Mouse (Mus musculus): Measurements from ENCODE around the gene Ubash3a. TPM values are rescaled to one million over a fixed set of nuclear protein-coding genes. Genes with fewer than 3 reads are reported as not detected.
"Not testable (repeated sequence)": the region's sequence is repeated elsewhere in the genome, so short reads cannot be mapped to it uniquely, and the experiment has no call there.

Gene Ubash3a
- polyA plus RNA-seq, 1 experiment: 0.94 TPM

- TF ChIP-seq TAL1 (IDR thresholded peaks at IDR 0.05; ENCODE audit: low read length): no peak
- TF ChIP-seq GATA1 (IDR thresholded peaks at IDR 0.05; ENCODE audit: low read length): no peak
- no peaks in the 10 kb centered on the region; the same call in 1 of the 2 replicates for H3K4me1 ChIP-seq (ENCODE audit: control insufficient read depth)
- no peaks in the 10 kb centered on the region for H3K9me3 ChIP-seq (ENCODE audit: control insufficient read depth, low read length)
- H3K36me3 ChIP-seq (ENCODE audit: control insufficient read depth): no peaks in the 10 kb centered on the region
- H3K27me3 ChIP-seq (ENCODE audit: control insufficient read depth): no peaks in the 10 kb centered on the region
- H3K4me3 ChIP-seq (replicated peaks): no peak overlapping the region
Measured at GRCm38 (mm10) chr17:31270246-31270645, 62.6 kb downstream of the Ubash3a start.

- not testable (repeated sequence) for H3K4me1 ChIP-seq (ENCODE audit: control insufficient read depth); H3K9me3 ChIP-seq (ENCODE audit: control insufficient read depth, low read length); H3K27me3 ChIP-seq (ENCODE audit: control insufficient read depth); H3K4me3 ChIP-seq (replicated peaks); H3K36me3 ChIP-seq (ENCODE audit: control insufficient read depth)
Measured at GRCm38 (mm10) chr17:31270736-31271135, 63.1 kb downstream of the Ubash3a start.

- TF ChIP-seq TAL1 (IDR thresholded peaks at IDR 0.05; ENCODE audit: low read length): no peak
- TF ChIP-seq GATA1 (IDR thresholded peaks at IDR 0.05; ENCODE audit: low read length): no peak
- H3K4me3 ChIP-seq (replicated peaks): no peak overlapping the region
- no peaks in the 10 kb centered on the region for H3K36me3 ChIP-seq (ENCODE audit: control insufficient read depth)
- no peaks in the 10 kb centered on the region for H3K9me3 ChIP-seq (ENCODE audit: control insufficient read depth, low read length)
- H3K27me3 ChIP-seq (ENCODE audit: control insufficient read depth): peaks cover 2% of the 10 kb centered on the region; the same call in 1 of the 2 replicates
- no peaks in the 10 kb centered on the region; the same call in 1 of the 2 replicates for H3K4me1 ChIP-seq (ENCODE audit: control insufficient read depth)
Measured at GRCm38 (mm10) chr17:31271136-31271851, 63.6 kb downstream of the Ubash3a start.

GRCm38 (mm10) chr17:31272416-31273165, 64.9 kb downstream of the Ubash3a start:
- Histone ChIP-seq H3K36me3 (ENCODE audit: control insufficient read depth) (no peaks in the 10 kb centered on the region), H3K9me3 (ENCODE audit: control insufficient read depth, low read length) (no peaks in the 10 kb centered on the region), H3K27me3 (ENCODE audit: control insufficient read depth) (peaks cover 12% of the 10 kb centered on the region), H3K4me1 (ENCODE audit: control insufficient read depth) (peaks cover 9% of the 10 kb centered on the region), H3K4me3 (replicated peaks) (no peak overlapping the region)
- TF ChIP-seq TAL1 (IDR thresholded peaks at IDR 0.05; ENCODE audit: low read length): no peak
- TF ChIP-seq GATA1 (IDR thresholded peaks at IDR 0.05; ENCODE audit: low read length): no peak

- Histone ChIP-seq H3K4me3 (replicated peaks) (no peak overlapping the region), H3K9me3 (ENCODE audit: control insufficient read depth, low read length) (no peaks in the 10 kb centered on the region), H3K4me1 (ENCODE audit: control insufficient read depth) (peaks cover 9% of the 10 kb centered on the region), H3K27me3 (ENCODE audit: control insufficient read depth) (peaks cover 12% of the 10 kb centered on the region), H3K36me3 (ENCODE audit: control insufficient read depth) (no peaks in the 10 kb centered on the region)
- TF ChIP-seq TAL1 (IDR thresholded peaks at IDR 0.05; ENCODE audit: low read length): no peak
- TF ChIP-seq GATA1 (IDR thresholded peaks at IDR 0.05; ENCODE audit: low read length): no peak
Measured at GRCm38 (mm10) chr17:31273631-31274030, 66.0 kb downstream of the Ubash3a start.

GRCm38 (mm10) chr17:31275181-31275580, 67.5 kb downstream of the Ubash3a start:
- H3K4me1 ChIP-seq (ENCODE audit: control insufficient read depth): peaks cover 9% of the 10 kb centered on the region
- peaks cover 12% of the 10 kb centered on the region for H3K27me3 ChIP-seq (ENCODE audit: control insufficient read depth)
- H3K36me3 ChIP-seq (ENCODE audit: control insufficient read depth): no peaks in the 10 kb centered on the region
- TF ChIP-seq TAL1 (IDR thresholded peaks at IDR 0.05; ENCODE audit: low read length) (no peak), GATA1 (IDR thresholded peaks at IDR 0.05; ENCODE audit: low read length) (no peak)
- no peaks in the 10 kb centered on the region for H3K9me3 ChIP-seq (ENCODE audit: control insufficient read depth, low read length)
- H3K4me3 ChIP-seq (replicated peaks): no peak overlapping the region

GRCm38 (mm10) chr17:31276207-31276921, 68.7 kb downstream of the Ubash3a start:
- H3K4me1 ChIP-seq (ENCODE audit: control insufficient read depth): peaks cover 9% of the 10 kb centered on the region
- no peaks in the 10 kb centered on the region for H3K9me3 ChIP-seq (ENCODE audit: control insufficient read depth, low read length)
- peaks cover 12% of the 10 kb centered on the region for H3K27me3 ChIP-seq (ENCODE audit: control insufficient read depth)
- H3K36me3 ChIP-seq (ENCODE audit: control insufficient read depth): no peaks in the 10 kb centered on the region
- no peak overlapping the region for H3K4me3 ChIP-seq (replicated peaks)
- TF ChIP-seq TAL1 (IDR thresholded peaks at IDR 0.05; ENCODE audit: low read length) (no peak), GATA1 (IDR thresholded peaks at IDR 0.05; ENCODE audit: low read length) (no peak)

GRCm38 (mm10) chr17:31276922-31277918, 69.5 kb downstream of the Ubash3a start, which contains the start of gene Rsph1:
Rsph1 (minus strand) TSS chr17:31277383.
- peaks cover 9% of the 10 kb centered on the region for H3K4me1 ChIP-seq (ENCODE audit: control insufficient read depth)
- peak within 1 kb of the TSS; percentile 31 for H3K4me3 ChIP-seq (replicated peaks)
- no peaks in the 10 kb centered on the region for H3K9me3 ChIP-seq (ENCODE audit: control insufficient read depth, low read length)
- no peaks in the 10 kb centered on the region for H3K36me3 ChIP-seq (ENCODE audit: control insufficient read depth)
- peaks cover 12% of the 10 kb centered on the region for H3K27me3 ChIP-seq (ENCODE audit: control insufficient read depth)
- no peak for TF ChIP-seq TAL1 (IDR thresholded peaks at IDR 0.05; ENCODE audit: low read length)
- TF ChIP-seq GATA1 (IDR thresholded peaks at IDR 0.05; ENCODE audit: low read length): no peak
